ENCODE assay signal across 13 mouse cellular contexts in the genomic region with DNA sequence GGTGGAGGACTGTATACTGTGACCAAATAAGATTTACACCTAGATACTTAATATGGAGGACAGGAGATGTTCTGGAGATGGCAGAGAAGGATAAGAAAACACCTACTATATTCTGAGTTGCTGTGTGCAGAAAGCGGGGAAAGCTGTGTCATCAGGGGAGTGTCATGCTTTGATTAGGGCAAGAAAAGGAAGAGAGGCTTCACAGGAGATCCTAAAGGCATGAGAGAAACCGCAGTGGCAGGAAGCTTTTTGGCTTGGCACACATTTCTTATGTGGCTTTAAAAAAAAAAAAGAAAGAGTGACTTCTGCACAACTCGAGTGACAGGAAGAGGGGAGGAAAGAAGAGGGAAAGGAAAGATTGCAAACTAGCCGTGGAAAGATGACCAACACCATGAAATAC. TPM values are rescaled to one million over a fixed set of nuclear protein-coding genes. Genes with fewer than 3 reads are reported as not detected.
DNase-seq lines count a peak whose midpoint lies in the region; ATAC-seq lines count a peak whose summit lies in the region.
"Had no signal": no experiment of that assay in that cellular context is flagged by ENCODE, and none has a peak within 500 bp of the region (broad histone marks: within the 10 kb centered on the region; RNA-seq: fewer than 3 reads in every experiment).

No protein-coding gene starts in this region.

- ATAC-seq in liver, embryonic 12.5 days = no peak

- H3K36me3 ChIP-seq in liver, embryonic 12.5 days = no peaks in the 10 kb centered on the region
- H3K36me3 ChIP-seq: embryonic facial prominence, embryonic 10.5 days had no signal

- peak overlapping the region; percentile 40 for H3K4me2 ChIP-seq in liver, embryonic 12.5 days

- no peak overlapping the region for H3K4me3 ChIP-seq in liver, embryonic 12.5 days
- H3K4me3 ChIP-seq: embryonic facial prominence, embryonic 10.5 days had no signal

- DNase-seq in 416B (ENCODE audit: low read depth) = peak; percentile 86
- peak; percentile 55 for DNase-seq in T-cell, adult 2 months (ENCODE audit: low spot score)
- peak; percentile 11 to 47 for DNase-seq in thymus, adult 18-20 months
- DNase-seq in adrenal gland, postnatal 4 days (ENCODE audit: low spot score in 2 of 2) = no peak
- no peak for DNase-seq in ovary, postnatal 10 days (ENCODE audit: low spot score)
- no peak for DNase-seq in spleen, adult 18-20 months
- DNase-seq: cerebellum, adult 2 months; heart, adult 18-20 months; kidney, adult 2 months; lung, adult 18-20 months had no signal

- 0 out of 2 replicates have a peak overlapping the region, but pooled peaks have one; percentile 32 for H3K9ac ChIP-seq in liver, embryonic 12.5 days

- peaks cover 81% of the 10 kb centered on the region for H3K4me1 ChIP-seq in liver, embryonic 12.5 days

- WGBS in liver, embryonic 12.5 days (ENCODE audit: insufficient replicate concordance) = 11% methylated on average over 4 of the region's 4 CpGs

- no peak overlapping the region; the same call in 1 of the 2 replicates for H3K27ac ChIP-seq in liver, embryonic 12.5 days
- H3K27ac ChIP-seq: embryonic facial prominence, embryonic 10.5 days had no signal

- no peaks in the 10 kb centered on the region for H3K27me3 ChIP-seq in liver, embryonic 12.5 days (replicated peaks)

- H3K9me3 ChIP-seq in liver, embryonic 12.5 days (replicated peaks) = no peaks in the 10 kb centered on the region
- H3K9me3 ChIP-seq: embryonic facial prominence, embryonic 10.5 days had no signal

RNA-seq across cellular contexts. Expression of gene Atf6, which starts 4.5 kb away (rescaled TPM):
- polyA plus RNA-seq in liver, embryonic 12.5 days (2016; fragmentation: Nextera tagmentation; extraction: Ambion mirVana) = 9.6 and 10.6 TPM in 2 replicates
- 10 to 100 TPM; 28.1 to 30.4 TPM for total RNA-seq in adrenal gland, postnatal 4 days (2021)

RNA-seq across cellular contexts. Expression of gene Gm26620, which starts 21.8 kb away (rescaled TPM):
- 0.46 and 0.50 TPM in 2 replicates for polyA plus RNA-seq in liver, embryonic 12.5 days (2016; fragmentation: Nextera tagmentation; extraction: Ambion mirVana)
- total RNA-seq in adrenal gland, postnatal 4 days (2021) = 1 to 10 TPM; 1.1 to 1.7 TPM
- polyA plus RNA-seq: hindbrain, embryonic 11.5 days had no signal

RNA-seq across cellular contexts. Expression of gene Dusp12, which starts 22.3 kb away (rescaled TPM):
- 25.7 and 27.3 TPM in 2 replicates for polyA plus RNA-seq in liver, embryonic 12.5 days (2016; fragmentation: Nextera tagmentation; extraction: Ambion mirVana)
- total RNA-seq in adrenal gland, postnatal 4 days (2021) = 10 to 100 TPM; 24.1 to 26.4 TPM

RNA-seq across cellular contexts. Expression of gene Fcrlb, which starts 49.7 kb away (rescaled TPM):
- 0.10 and 0.13 TPM in 2 replicates for polyA plus RNA-seq in liver, embryonic 12.5 days (2016; fragmentation: Nextera tagmentation; extraction: Ambion mirVana)
- not detected for total RNA-seq in adrenal gland, postnatal 4 days (2021)
- total RNA-seq: heart, adult 18-20 months had no signal
- polyA plus RNA-seq: embryonic facial prominence, embryonic 10.5 days; hindbrain, embryonic 11.5 days had no signal

Comparison
In these comparisons a context has a peak if more than half of its experiments do, and no peak if none do; other contexts are left out.
1. DNase-seq: peak in 416B (single experiment), T-cell, adult 2 months (single experiment) and thymus, adult 18-20 months (2 of 2); none in adrenal gland, postnatal 4 days (0 of 2), ovary, postnatal 10 days (single experiment) and spleen, adult 18-20 months (0 of 2).